Mouse (Mus musculus): ENCODE measurements around the gene Fhl2.
"Not testable (repeated sequence)": the region's sequence is repeated elsewhere in the genome, so short reads cannot be mapped to it uniquely, and the experiment has no call there.

Gene Fhl2

GRCm38 (mm10) chr1:43145388-43145787, 51.4 kb downstream of the Fhl2 start:
- DNase-seq = no peak

- DNase-seq = no peak
Measured at GRCm38 (mm10) chr1:43144338-43144906, 52.4 kb downstream of the Fhl2 start.

GRCm38 (mm10) chr1:43143791-43144190, 53.0 kb downstream of the Fhl2 start:
- DNase-seq = no peak

GRCm38 (mm10) chr1:43143284-43143683, 53.5 kb downstream of the Fhl2 start:
- DNase-seq = peak; percentile 38

- no peak for DNase-seq
Measured at GRCm38 (mm10) chr1:43142849-43143248, 53.9 kb downstream of the Fhl2 start.

GRCm38 (mm10) chr1:43141555-43141961, 55.2 kb downstream of the Fhl2 start:
- no peak for DNase-seq

GRCm38 (mm10) chr1:43139587-43140266, 57.1 kb downstream of the Fhl2 start:
- peak; percentile 94 for DNase-seq

- no peak for DNase-seq
Measured at GRCm38 (mm10) chr1:43138268-43138812, 58.4 kb downstream of the Fhl2 start.

- DNase-seq = no peak
Measured at GRCm38 (mm10) chr1:43137334-43137733, 59.5 kb downstream of the Fhl2 start.

- DNase-seq = not testable (repeated sequence)
Measured at GRCm38 (mm10) chr1:43136488-43137029, 60.2 kb downstream of the Fhl2 start.

GRCm38 (mm10) chr1:43131591-43131990, 65.2 kb downstream of the Fhl2 start:
- no peak for DNase-seq

- no peak for DNase-seq
Measured at GRCm38 (mm10) chr1:43130219-43130981, 66.4 kb downstream of the Fhl2 start.

- no peak for DNase-seq
Measured at GRCm38 (mm10) chr1:43127820-43128610, 68.8 kb downstream of the Fhl2 start.

GRCm38 (mm10) chr1:43127196-43127595, 69.6 kb downstream of the Fhl2 start:
- DNase-seq = no peak

GRCm38 (mm10) chr1:43124726-43125125, 72.1 kb downstream of the Fhl2 start:
- DNase-seq = no peak

GRCm38 (mm10) chr1:43122616-43123015, 74.2 kb downstream of the Fhl2 start:
- no peak for DNase-seq

GRCm38 (mm10) chr1:43120950-43121349, 75.8 kb downstream of the Fhl2 start:
- DNase-seq = no peak

GRCm38 (mm10) chr1:43117435-43117834, 79.3 kb downstream of the Fhl2 start:
- DNase-seq = peak; percentile 92

GRCm38 (mm10) chr1:43112882-43113281, 83.9 kb downstream of the Fhl2 start:
- DNase-seq = peak; percentile 81

GRCm38 (mm10) chr1:43110556-43110955, 86.2 kb downstream of the Fhl2 start:
- peak; percentile 60 for DNase-seq

- DNase-seq = no peak
Measured at GRCm38 (mm10) chr1:43108729-43109128, 88.1 kb downstream of the Fhl2 start.
